Mouse (Mus musculus): ENCODE results near the gene Ranbp3.

Gene Ranbp3

DNA sequence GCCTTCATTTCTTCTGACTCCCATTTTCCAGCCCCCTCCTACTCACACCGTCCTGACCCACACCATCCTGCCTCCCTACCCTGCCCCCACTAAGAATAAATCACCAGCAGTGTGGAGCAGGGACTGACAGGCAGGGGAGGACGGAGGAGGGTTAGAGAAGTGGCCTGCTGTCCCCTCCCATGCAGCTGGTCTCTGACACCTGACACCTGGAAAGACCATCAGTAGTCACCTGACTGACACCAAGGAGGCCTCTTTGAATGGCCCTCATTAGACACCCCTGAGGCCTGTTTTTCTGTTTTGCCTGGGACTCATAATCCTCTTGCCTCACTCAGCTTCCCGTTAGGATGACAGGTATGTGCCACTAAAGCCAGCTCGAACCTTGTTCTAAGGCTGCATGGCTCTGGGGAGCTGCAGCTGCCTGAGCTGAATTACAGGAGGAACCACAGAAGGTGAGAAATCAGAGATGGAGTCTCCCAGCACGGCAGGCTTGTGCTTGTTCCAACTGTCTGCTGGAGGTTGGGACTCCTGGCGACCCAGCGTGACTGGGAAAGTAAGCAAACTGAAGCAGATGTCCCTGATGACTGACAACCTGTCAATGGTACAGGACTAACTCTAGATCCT lies 54.0 kb downstream of the Ranbp3 start:
- no peak for DNase-seq (ENCODE audit: low spot score)

DNA sequence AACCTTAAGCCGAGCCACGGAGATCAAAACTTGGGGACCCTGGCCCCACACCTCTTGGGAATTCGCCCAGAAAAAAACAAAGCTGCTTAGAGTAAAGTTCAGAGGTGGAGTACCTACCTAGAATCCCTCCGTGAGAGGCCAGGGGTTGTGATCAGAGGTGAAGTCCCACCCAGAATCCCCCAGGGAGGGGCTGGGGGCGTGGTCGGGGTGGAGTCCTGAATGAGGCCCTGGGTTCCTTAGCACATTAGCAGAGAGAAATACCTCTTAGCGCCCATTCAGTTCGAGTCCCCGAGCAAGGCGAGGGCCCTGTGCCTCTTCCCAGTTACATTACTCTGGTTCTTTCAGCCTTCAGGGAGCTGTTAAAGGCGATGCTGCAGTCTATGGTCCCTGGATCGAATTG lies 54.6 kb downstream of the Ranbp3 start:
- DNase-seq (ENCODE audit: low spot score): no peak

DNA sequence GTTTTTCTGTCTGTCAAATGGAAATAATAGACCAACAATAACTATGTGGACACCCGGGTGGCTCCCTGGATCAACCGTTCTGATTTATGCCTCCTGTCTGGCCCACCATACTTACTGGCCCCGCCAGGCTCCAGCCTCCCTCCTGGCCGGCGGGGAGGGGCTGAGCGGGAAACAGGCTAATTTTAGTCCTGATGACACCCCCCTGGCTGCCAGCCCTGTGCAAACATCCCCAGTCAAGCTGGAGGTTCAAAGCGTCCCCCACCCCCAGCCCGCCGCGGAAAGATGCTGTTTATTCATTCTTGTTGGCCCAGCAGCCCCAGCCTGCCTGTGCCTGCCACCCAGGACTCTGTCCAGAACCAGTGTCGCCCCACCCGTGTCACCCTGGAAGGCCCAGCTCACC lies 55.0 kb downstream of the Ranbp3 start:
- DNase-seq (ENCODE audit: low spot score): no peak

DNA sequence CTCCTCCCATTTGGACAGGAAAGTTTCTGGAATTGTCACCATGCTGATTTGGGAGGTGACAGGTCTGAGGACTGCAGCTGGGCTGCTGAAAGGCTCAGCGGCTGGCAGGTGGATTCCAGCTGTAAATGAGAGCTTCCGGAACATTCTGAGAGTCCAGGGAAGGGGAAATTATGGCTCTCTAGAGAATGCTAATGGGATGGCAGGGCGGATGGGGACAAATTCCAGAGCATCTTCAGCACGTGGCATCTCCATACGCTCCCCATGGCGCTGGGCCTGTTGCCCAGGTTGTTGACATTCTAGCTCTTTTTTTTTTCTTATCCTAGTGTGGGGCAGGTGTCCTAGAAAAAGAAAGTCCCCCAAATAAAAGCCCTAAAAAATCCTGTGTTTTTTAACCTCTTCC lies 56.1 kb downstream of the Ranbp3 start:
- DNase-seq (ENCODE audit: low spot score): no peak

DNA sequence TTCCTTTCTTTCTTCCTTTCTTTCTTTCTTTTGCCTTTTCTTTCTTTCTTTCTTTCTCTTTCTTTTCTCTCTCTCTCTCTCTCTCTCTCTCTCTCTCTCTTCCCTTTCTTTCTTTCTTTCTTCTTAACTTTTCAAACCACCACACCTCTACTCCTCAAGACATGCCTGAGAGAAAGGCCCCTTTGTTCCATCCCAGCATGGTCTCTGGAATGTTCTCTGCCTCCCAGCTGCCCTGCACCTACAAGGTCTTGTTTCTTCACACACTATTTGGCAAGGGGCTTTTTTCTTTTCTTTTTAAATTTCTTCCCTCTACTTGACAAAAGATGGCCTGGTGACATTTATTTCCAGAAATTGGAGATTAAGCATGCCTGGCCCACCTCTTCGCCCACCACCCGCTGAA lies 56.6 kb downstream of the Ranbp3 start:
- no peak for DNase-seq (ENCODE audit: low spot score)

DNA sequence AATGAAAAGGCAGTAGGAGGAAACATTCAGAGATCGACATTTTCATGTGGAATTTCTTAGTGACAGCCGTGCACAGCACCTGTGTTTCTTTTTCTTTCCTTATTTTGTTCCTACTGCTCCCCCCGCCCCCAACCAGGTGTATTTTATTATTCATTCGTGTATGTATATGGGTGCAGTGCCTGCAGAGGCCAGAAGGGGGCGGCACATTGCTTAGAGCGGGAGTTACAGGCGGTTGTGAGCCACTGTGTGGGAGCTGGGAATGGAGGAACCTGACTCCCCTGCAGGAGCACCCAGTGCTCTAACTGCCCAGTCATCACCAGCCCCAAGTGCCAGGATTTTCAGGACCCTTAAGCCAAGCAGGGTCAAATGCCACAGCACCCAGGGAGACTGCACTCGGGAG lies 63.4 kb downstream of the Ranbp3 start:
- no peak for DNase-seq (ENCODE audit: low spot score)

DNA sequence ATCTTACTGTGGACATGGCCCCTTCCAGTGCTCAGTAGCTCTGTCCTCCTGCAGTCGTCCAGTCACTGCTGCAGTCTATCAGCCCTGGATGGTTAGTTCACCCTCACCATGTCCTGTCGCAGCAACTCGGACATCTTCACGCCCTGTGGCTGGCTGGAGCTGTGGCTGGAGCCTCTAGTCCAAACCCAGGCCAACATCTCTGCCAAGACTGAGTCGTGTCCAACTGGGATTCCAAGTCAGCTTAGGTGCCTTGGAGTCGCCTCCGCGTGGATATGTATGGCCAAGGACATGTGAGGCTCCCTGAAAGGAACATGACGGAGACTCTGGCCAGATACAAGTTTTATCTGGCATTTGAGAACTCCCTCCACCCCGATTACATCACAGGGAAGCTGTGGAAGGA lies 65.1 kb downstream of the Ranbp3 start:
- no peak for DNase-seq (ENCODE audit: low spot score)

DNA sequence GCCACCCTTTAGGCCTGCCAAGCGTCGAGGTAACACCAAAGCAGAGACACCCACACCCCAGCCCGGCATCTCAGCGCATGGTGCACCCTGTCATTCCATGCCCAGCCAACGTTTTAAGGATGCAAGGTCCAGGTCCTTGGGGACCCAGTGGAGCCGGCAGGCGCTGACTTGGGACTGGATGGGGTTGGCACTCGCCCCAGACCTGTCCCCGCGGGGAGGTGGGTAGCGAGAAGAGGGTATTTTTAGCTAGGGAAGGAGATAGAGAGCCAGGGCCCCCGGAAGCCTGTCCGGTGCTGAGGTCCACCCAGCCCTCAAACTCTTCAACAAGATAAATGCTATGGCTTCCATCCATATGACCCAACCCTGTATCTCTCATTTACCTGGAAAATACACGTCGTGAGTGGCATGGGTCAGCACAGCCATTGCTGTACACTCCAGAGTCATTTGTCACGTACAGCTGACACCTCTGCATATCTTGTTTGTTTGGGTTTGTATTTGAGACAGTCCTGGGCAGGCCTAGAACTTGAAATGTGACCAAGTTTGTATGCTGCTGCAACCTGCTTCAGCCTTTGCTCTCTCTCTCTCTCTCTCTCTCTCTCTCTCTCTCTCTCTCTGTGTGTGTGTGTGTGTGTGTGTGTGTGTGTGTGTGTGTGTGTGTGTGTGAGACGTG lies 67.2 kb downstream of the Ranbp3 start:
- DNase-seq (ENCODE audit: low spot score): no peak

DNA sequence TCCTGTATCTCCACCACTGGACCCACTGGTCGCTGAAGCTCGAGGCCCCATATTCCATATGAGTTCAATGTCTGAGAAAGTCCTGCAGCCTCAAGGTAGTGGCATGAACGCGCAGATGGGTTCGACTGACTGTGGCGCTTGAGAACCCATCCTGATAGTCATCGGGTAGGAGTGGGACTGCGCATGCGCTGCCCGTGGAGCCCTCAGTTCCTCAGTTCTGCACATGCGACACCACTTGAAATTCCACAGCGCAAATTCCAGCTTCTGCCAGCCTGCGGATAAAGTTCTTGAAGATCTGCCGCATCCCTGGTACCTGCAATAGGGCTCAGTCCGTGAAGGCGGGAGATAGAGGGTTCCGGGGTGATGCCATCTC lies 67.7 kb downstream of the Ranbp3 start:
- no peak for DNase-seq (ENCODE audit: low spot score)

DNA sequence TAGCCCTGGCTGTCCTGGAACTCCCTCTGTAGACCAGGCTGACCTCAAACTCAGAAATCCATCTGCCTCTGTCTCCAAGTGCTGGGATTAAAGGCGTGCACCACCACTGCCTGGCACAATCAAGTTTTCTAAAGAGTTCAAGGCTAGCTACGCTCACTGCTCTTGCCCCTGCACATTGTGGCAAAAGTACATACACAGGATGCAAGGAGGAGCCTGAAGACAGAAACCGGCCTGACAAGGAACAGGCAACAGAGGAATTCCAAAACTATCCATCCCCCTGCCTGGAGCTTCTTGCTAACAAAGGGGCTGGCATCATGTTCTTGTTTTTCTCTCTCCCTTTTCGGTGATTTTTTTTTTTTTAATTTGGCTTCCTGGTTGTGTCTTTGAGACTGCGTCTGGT lies 71.1 kb downstream of the Ranbp3 start:
- no peak for DNase-seq (ENCODE audit: low spot score)

DNA sequence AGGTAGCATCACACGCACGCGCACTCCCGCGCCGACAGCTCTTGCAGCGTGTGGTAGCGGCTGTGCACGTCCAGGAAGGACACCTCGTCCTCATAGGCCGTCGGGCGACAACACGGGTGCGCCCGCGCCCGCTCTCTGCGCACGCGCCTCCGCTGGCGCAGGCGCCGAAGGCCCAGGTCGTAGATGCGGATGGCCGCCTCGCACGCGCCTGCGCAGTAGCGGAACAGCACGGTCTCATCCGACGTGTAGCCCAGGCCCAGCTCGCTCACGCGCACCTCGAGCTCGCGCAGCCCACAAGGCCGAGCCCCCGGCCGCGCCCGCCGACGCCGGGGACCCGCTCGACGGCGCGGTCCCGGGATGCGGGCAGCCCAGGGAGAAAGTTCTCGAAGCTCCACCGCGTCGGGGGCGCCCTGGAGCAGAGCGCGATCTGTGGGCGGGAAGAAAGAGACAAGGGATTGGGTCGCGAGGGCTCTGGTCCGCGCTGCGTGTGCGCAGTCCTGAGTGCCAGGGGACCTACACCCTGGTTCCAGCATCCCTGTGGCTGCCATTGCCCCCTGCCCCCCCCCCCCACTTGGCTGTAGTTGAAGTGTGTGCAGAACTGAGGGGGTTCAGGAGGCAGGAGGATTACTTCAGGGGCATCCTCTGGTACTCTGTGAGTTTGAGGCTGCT lies 78.4 kb downstream of the Ranbp3 start:
- DNase-seq (ENCODE audit: low spot score): no peak

DNA sequence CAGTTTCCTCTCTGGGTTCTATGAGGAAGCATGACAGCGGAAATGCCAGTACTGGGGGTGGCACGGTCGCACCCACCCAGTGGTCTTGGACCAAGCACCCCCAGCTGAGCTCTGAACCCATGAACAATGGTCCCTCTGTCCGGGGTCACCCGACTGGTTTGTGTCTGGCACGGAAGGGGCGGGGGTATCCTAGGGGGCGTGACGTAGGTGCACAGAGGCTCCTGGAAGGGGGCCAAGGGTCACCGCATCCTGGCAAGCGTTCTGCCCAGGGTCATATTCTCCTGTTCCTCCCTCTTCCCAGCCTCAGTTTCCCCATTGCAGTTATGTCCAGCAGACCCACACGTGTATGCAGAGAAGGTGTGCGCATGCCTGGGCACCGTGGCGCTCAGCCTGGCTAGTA lies 80.4 kb downstream of the Ranbp3 start:
- no peak for DNase-seq (ENCODE audit: low spot score)

DNA sequence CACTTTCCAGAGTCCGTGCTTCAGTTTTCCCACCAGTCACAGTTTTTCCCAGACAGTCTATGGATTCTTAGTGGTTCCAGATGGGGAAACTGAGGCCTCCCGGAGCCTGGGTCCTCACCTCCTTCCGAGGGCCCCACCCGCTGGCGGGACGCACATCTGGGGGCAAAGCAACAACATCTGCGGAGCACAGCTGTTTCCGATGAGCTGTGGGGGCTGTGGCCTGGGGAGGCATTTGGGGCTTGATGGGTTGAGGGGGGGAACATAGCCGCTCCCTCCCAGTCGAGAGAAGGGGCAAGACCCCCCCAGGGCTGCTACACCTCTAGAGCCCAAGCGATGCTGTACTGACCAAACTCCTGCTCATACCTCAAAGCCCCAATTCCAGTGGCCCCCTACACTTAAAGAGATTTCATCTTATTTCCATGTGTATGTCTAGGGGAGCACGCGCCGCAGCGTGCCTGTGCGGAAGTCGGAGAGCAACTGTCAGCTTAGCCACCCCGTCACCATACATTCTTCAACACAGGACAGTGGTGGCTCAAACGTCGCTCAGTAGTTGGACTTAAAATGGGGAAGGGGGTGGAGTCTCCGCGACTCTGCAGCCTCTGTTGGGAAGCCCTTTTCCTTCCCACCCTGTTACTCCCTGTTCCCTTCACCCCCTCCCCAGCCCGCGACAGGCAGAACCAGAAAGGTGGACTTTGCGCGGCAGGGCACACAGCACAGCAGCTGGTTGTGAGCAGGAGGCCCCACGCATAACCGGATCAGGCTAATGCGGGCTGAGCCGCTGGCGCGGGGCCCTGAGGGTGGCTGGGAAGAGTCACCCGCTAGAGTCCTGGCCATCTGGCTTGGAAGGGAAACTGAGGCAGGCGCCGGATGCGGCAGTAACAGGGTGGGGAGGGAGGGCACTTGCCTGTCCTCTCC lies 81.4 kb downstream of the Ranbp3 start:
- DNase-seq (ENCODE audit: low spot score): no peak

DNA sequence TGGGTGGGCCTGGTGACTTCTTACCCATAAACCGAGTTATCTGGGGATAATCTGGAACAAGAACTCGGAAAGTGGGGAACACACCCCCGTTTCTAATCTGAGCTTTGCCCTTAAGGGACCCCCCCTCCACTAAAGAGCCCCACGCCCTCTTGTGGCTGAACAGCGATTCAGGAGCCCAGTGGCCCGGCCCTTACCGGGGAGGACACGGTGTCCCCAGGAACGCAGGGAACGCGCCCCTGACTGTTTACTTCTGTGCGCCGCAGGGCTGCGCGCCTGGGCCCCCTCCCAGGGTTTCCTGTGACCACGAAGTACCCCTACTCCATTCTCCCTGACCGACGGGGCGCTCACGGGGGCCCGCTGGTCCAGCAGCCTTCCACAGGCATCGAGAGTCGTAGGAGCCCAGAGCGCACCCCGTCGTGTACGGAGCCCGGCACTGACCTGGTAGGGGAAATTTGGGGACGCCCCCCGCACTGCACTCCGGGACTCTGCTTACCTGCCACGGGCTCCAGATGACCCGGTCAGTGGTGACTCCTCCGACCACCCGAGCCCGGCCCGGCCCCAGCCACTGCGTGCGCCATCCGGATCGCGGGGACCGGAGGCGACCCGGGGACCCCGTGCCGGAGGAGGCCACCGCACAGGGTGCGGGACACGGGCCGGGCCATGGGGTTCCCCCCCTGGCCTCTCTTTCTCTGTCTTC lies 83.8 kb downstream of the Ranbp3 start:
- no peak for DNase-seq (ENCODE audit: low spot score)

DNA sequence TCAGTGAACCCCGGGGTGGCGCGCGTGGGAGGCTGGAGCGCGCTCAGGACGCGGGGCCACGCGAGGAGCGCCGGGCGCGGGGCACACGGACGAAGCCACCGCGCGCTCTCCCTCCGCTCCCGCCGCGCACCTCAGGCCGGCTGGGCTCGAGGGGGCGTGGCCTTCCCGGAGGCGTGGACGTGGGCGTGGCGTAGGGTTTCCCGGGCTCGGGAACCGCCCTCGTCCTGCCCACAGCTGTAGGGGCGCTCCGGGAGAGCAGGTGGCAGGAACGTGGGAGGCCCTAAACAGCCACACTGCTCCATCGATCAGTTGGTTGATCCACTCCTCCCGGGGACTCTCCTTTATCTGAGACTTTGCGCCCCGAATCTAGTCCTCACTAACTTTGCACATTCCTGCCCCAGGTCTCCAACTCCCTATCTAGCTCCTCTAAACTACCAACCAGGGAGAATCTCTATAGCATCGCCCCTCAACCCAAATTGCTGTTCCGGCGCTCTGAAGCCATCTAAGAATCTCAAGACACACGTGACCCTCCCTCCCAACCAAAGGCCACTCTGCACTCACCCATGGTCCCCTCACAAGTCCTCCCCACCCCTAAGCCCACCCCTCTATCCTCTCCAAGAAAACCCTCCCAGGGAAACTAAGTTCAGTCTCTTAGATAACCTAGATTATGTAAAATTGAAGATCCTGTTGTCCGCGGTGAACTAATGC lies 84.5 kb downstream of the Ranbp3 start, which contains the start of gene Nrtn:
Gene Nrtn (minus strand): TSS at position 115 of the 708 bp plus-strand sequence.
- peak; percentile 73 for DNase-seq (ENCODE audit: low spot score)

DNA sequence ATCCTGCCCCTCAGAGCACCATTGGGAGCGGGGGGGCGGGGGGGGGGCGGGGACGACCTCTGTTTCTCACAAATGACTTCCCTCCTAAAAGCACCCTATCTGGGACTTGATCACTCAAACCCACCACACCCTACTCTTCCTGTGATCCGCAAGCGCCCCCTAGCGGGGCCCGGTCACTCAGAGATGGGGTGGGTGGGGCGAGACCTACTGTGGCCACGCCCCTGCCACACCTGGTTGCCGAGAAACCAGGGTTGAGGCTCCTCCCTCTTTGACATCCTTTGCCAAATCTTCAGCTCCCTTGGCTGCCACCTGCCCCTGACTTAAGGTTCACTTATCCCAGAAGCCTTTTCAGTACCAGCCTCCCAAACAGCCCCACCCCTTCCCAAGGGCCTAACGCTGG lies 85.0 kb downstream of the Ranbp3 start:
- peak; percentile 42 for DNase-seq (ENCODE audit: low spot score)

DNA sequence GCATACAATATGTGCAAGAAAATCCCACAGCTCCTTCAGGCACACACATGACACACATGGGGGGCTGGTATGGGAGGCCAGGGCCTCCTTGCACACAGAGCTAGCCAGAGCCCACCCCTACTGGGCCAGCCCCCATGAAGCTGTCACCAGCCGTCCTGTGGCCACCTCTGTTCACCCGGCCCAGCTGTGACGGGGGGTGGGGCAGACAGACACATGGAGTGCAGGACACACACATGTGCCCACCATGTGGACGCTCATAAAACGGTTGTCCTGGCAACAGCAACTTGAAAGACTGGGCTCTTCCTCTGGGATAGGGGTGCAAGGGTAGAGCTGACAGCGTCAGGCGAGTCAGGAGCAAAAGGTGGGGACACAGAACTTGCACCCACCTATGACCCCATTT lies 86.2 kb downstream of the Ranbp3 start:
- no peak for DNase-seq (ENCODE audit: low spot score)

DNA sequence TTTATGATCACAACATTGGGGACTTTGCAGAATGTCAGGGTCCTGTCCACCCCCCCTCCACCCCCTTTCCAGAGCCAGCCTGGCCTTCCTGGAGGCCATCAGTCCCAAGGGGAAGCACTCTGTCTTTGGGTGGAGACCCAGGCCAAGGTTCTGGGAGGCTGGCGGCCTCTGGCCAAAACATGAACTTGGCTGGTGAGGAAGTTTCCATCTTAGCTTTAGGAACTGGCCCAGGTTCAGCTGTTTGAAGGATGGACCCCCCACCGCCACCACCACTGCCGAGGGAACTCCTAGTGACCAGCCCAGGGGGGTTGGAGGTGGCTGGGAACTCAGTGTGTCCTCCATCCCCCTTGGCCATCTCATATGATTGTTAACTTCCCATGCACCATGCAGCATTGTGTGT lies 88.0 kb downstream of the Ranbp3 start:
- no peak for DNase-seq (ENCODE audit: low spot score)

Measured in ovary, postnatal 10 days (tissue).